Mouse (Mus musculus) cerebellum, adult 2 months (tissue): ENCODE data around the gene Sec14l1.

Source experiments
- CTCF ChIP-seq: fragments of 200-500 bp; IDR thresholded peaks from 2 replicates; pipeline ENCODE4 v1.5.1; 2011; ENCODE audit warnings: low read depth, mild to moderate bottlenecking, control low read depth, low read length, moderate library complexity, borderline replicate concordance; ENCODE audit not compliant: insufficient read depth
- POLR2A ChIP-seq: fragments of 200-500 bp; IDR thresholded peaks from 2 replicates; pipeline ENCODE4 v1.6.1; 2011; ENCODE audit warnings: low read length, control low read depth, borderline replicate concordance; ENCODE audit not compliant: insufficient read depth

GRCm38 (mm10) chr11:117079651-117080190 is 35.2 kb upstream of the Sec14l1 start:
- TF ChIP-seq POLR2A (no peak), CTCF (no peak)
